Mouse (Mus musculus): ENCODE results near the gene Cbx2.
A peak's percentile ranks its signal among the peaks of the same experiment; 100 is the strongest.

Gene Cbx2

GRCm38 (mm10) chr11:119041750-119042465 lies 19.1 kb downstream of the Cbx2 start:
- DNase-seq (ENCODE audit: inconsistent age in 2 of 2, low spot score in 1 of 2): peak in 1 of 2 experiments; percentile 66

DNA sequence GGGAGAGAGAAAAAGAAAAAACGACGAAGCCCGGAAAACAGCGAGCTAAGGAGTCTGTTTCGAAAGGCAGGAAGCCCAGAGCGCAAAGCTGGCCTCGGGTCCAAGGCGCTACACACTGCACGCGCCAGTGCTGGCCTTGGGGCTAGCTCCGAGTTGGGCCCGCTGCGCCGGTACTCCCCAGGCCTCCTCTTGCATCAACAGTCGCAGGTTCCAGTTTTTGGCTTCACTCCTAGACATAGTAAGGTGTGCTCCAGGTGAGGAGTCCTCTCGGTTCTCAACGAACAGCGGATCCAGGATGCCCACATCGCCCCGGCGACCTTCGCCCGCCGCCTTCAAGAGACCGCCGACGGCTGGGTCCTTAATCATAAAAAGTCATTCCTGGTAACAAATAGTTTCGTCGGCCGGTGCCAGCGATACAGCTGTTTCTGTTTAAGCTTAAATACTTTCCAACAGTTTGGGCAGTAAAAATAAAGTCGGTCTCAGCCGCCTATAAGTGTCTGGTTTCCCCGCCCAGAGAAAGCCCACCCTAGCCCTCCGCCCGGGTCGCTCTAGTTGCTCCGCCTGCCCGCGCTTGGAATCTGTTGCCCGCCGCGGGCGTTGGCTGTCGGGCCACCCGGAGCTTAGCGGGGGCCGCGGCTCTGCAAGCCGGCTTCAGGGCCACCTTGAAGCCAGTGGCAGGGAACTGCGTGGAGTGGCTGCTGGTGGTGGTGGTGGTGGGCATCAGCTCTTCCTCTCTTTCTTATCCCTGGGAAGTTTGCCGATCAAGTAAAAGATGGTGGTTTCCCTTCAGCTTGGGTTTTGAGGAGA lies 19.9 kb downstream of the Cbx2 start:
- peak; percentile 33 to 73 for DNase-seq (ENCODE audit: inconsistent age in 2 of 2, low spot score in 1 of 2)

- DNase-seq (ENCODE audit: inconsistent age in 2 of 2, low spot score in 1 of 2): no peak
Measured at GRCm38 (mm10) chr11:119043273-119043540, 20.4 kb downstream of the Cbx2 start.

DNA sequence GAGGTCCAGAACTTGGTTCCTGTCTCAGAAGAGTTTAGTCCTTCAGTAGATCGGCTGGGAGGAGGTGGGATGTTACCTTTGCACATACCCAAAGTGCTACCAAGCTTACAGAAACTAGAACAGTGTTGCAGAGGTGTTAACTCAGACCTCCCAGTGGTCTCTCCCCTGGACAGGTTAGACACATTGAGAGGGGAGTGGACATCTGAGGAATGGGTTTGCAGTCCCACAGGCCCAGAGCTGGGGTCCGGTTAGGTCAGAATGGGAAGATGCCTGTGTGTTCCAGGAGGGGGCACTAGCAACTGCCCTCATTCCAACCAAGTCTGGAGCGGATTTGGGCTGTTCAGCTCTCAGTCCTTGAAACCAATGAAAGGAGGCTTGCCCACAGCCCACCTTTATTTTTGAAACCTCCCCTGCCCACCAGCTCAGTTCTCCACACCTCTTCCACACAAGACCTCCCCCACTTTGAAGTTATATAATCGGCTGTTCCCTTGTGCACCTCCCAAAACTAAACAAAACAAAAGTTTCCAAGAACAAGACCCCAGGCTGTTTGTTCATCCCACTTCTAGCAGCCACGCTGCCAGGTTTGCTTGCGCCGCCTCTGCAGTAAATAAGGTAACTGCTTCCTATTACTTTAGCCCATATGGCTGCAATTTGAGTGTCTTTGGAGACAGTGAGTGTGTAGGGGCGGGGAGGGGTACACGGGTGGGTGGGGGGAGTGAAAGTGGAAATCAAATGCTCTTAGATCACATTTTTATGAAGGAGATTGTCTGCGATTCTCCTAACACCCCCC lies 21.2 kb downstream of the Cbx2 start:
- DNase-seq (ENCODE audit: inconsistent age in 2 of 2, low spot score in 1 of 2): peak; percentile 32 to 74

- peak; percentile 33 to 69 for DNase-seq (ENCODE audit: inconsistent age in 2 of 2, low spot score in 1 of 2)
Measured at GRCm38 (mm10) chr11:119044551-119045337, 22.0 kb downstream of the Cbx2 start.

DNA sequence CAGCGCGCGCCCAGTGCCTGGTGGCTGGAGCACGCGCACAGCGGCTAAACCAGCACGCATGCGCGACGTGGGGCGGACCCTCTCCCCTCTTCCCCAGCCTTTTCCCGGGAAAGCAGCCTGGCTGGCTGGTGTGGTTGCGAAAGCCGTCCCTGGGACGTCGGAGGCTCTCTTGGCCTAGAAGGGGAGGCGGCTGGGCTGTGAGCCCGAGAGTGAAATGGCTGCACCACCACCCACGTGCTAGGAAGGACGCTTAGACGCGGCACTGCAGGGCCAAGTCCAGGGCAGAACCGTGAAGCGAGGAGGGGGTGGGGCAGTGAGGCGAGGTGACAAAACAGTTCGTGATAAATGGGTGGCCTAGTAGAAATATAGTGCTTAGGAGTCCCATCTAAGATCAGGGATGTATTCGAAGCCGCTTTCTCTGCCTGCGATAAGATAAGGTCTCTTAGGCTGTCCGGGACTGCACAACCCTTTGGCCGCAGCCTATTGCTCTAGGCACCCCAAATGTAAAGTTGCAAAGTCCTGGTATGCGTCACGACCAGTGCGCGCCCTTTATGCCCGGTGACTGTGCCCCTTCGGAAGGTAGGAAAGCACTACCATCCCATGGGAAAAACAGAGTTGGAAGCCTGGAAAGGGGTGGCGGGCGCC lies 24.0 kb downstream of the Cbx2 start:
- DNase-seq (ENCODE audit: inconsistent age in 2 of 2, low spot score in 1 of 2): peak; percentile 40 to 86

DNA sequence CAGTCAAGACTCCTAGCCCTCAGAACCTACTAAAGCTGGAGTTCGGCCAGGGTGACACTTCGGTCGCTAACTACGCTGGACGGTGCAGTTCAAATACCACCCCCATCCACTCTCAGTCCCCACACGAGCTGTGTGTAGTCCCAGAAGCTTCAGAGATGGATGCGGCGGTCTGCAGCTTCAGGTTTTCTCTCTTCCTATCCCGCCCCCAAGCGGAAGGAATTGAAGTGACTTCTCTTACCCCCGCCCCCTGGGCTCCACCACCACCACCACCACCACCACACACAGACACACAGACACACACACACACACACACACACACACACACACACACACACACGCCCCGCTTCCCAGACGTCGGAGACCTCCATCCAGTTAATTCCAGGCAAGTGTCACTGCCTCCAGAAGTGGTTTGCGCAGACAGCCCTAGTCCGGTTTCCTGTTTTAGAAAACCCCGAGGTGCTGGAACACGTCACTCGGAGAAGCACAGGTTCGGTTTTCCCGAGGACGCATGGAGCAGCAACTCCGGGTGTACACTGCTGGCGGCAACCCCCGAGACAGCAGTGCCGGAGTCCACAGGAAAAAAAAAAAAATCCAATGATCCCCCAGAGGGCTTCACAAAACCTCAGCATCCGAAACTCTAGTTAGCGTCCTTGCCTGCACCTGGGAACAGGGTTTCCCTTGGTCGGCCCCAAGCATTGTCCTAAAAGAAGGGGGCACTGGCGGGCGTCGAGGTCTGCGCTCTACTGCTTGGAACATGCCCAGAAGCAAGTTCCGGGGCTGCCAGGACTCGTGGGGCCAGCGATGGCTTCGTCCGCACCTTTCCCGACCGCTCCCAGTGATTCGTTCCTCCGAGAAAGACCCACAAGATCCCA lies 24.7 kb downstream of the Cbx2 start:
- no peak for DNase-seq (ENCODE audit: inconsistent age in 2 of 2, low spot score in 1 of 2)

- peak in 1 of 2 experiments; percentile 55 for DNase-seq (ENCODE audit: inconsistent age in 2 of 2, low spot score in 1 of 2)
Measured at GRCm38 (mm10) chr11:119048133-119048510, 25.4 kb downstream of the Cbx2 start.

- no peak for DNase-seq (ENCODE audit: inconsistent age in 2 of 2, low spot score in 1 of 2)
Measured at GRCm38 (mm10) chr11:119050361-119050760, 27.6 kb downstream of the Cbx2 start.

DNA sequence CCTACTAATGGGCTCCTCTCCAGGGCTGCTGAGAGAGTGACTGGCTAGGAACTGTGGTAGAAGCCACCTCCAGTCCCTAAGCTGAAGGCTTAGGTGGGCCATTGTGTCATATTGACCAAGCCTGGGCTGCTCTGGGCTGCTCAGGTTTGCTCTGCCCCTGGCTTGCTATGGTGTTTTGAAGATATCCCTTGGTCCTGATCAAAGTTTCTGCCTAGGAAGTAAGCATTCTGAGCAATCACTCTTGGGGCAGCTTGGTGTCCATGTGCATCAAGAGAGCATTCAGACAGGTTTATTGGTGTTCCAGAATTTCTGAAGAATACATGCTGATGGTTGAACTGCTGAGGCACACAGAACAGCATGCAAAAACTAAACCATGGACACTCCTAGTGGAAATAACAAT lies 28.7 kb downstream of the Cbx2 start:
- DNase-seq (ENCODE audit: inconsistent age in 2 of 2, low spot score in 1 of 2): no peak

GRCm38 (mm10) chr11:119051927-119052660 lies 29.3 kb downstream of the Cbx2 start:
- DNase-seq (ENCODE audit: inconsistent age in 2 of 2, low spot score in 1 of 2): peak; percentile 39 to 68

GRCm38 (mm10) chr11:119052661-119053256 lies 30.0 kb downstream of the Cbx2 start:
- DNase-seq (ENCODE audit: inconsistent age in 2 of 2, low spot score in 1 of 2): peak; percentile 25 to 74

- DNase-seq (ENCODE audit: inconsistent age in 2 of 2, low spot score in 1 of 2): peak; percentile 74 to 87
Measured at GRCm38 (mm10) chr11:119053257-119053670, 30.5 kb downstream of the Cbx2 start.

DNA sequence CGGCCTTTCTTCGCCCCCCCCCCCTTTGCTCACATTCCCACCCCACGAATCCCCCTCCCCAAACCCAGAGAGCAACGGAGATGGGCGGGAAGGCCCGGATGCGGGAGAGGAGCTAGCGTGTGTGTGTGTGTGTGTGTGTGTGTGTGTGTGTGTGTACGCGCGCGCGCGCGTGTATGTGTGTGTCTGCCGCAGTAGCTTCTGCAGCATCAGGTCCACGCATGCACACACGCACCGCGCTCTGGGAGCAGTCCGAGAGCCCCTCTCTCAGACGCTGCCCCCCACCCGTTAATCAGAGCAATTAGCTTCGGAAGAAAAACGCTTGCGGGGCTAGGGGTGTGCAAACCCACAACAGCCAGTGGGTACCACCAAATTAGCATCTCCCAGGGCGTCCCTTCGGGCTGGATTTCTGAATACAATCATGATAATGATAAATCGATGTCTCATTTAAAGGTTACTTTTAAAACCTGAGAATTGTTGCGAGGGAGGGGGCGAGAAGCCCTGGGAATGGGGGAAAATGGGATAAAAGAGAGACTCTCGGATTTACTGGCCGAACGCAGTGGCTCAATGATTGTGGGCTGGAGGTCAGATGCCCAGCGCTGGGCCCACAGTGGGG lies 31.1 kb downstream of the Cbx2 start:
- peak in 1 of 2 experiments; percentile 46 for DNase-seq (ENCODE audit: inconsistent age in 2 of 2, low spot score in 1 of 2)

GRCm38 (mm10) chr11:119054351-119055345 lies 31.9 kb downstream of the Cbx2 start:
- peak; percentile 26 to 69 for DNase-seq (ENCODE audit: inconsistent age in 2 of 2, low spot score in 1 of 2)

DNA sequence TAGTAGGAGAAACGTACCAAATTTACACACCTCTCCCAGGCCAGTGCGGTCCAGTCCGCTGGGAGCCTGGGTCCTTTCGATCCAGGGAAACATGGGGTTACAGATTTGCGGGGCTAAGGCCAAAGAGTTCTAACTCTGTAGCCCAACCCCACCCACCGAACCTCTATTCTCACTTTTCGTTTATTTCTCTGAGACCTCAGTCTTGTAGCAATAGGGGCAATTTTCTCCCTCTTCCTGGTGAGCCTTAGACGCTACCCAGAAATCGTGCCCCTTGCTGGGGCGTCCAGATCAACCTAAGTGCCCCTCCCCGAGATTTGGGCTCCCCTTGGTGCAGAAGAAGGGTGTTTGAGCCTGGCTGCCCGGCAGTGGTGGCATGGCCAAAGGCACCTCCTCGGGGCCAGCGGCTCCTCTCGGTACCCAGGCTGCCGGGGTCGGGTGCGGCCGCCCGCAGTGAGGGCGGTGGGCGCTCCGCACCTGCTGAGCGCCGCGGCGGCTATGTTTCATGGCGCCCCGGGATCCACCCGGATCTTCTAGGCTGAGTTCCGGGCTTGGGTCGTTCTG lies 32.9 kb downstream of the Cbx2 start:
- peak; percentile 30 to 76 for DNase-seq (ENCODE audit: inconsistent age in 2 of 2, low spot score in 1 of 2)

Measured in adrenal gland, adult (tissue).